Mouse (Mus musculus) ES-Bruce4 (cell line): ENCODE measurements at regions not wholly inside any gene's neighbourhood (a gene's known extent, or its start where the extent isn't known, plus 50 kb on each side); places are given as distances from the start of the nearest gene placed in this dataset.
A peak's percentile ranks its signal among the peaks of the same experiment; 100 is the strongest.

Source experiments
- H3K27ac ChIP-seq: 2 replicates; pipeline ENCODE4 v1.5.1; 2012; ENCODE audit warnings: low read length, inconsistent platforms; ENCODE audit not compliant: insufficient read depth
- H3K27me3 ChIP-seq: 2 replicates; pipeline ENCODE4 v1.6.1; 2012; ENCODE audit warnings: mild to moderate bottlenecking, low read length, inconsistent platforms; ENCODE audit not compliant: control insufficient read depth, poor library complexity, insufficient read depth, severe bottlenecking
- H3K36me3 ChIP-seq: 2 replicates; pipeline ENCODE4 v1.6.1; 2012; ENCODE audit warnings: inconsistent platforms, mild to moderate bottlenecking, low read length, moderate library complexity; ENCODE audit not compliant: control insufficient read depth, poor library complexity, insufficient read depth, severe bottlenecking
- H3K4me1 ChIP-seq: one replicate; pipeline ENCODE4 v1.8.1; 2011; ENCODE audit warnings: low read length; ENCODE audit not compliant: control insufficient read depth, insufficient read depth
- H3K4me3 ChIP-seq: 2 replicates; pipeline ENCODE4 v1.5.1; 2011; ENCODE audit warnings: low read depth, mild to moderate bottlenecking, low read length
- H3K9ac ChIP-seq: 2 replicates; pipeline ENCODE4 v1.6.1; 2012; ENCODE audit warnings: low read depth, mild to moderate bottlenecking, inconsistent platforms; ENCODE audit not compliant: poor library complexity, severe bottlenecking
- H3K9me3 ChIP-seq: replicated peaks from 2 replicates; pipeline ENCODE4 v1.6.1; 2012; ENCODE audit warnings: mild to moderate bottlenecking, low read length, inconsistent platforms; ENCODE audit not compliant: control insufficient read depth, poor library complexity, insufficient read depth, severe bottlenecking
- CTCF ChIP-seq: IDR thresholded peaks from one replicate; pipeline ENCODE4 v1.8.1; 2011; ENCODE audit warnings: low read depth, low read length
- EP300 ChIP-seq: IDR thresholded peaks from 2 replicates; pipeline ENCODE4 v1.6.1; 2011; ENCODE audit warnings: low read depth, low read length; ENCODE audit not compliant: insufficient read depth
- POLR2A ChIP-seq: IDR thresholded peaks from one replicate; pipeline ENCODE4 v1.8.1; 2011; ENCODE audit warnings: low read length; ENCODE audit not compliant: insufficient read depth

DNA sequence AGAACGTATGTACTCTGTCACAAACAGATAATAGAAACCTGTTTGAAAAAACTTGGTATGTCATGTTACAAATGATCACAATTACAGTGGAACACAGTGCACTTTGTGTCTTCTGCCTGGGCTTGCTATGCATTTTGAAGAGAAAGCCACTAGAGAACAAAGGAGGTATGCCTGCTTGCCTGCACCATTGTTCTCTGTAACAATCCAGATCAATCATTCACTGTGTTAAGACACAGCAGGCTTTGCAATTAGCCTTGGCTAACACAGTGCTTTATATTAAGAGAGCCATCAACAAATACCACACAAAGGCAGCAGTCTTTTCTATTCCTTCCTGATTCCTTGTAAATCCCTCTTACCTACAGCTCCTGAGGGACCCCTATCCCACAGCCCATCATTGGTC lies 417.1 kb upstream of the Pom121l12 start:
- no peak overlapping the region for H3K9ac ChIP-seq
- H3K27me3 ChIP-seq, result no peaks in the 10 kb centered on the region
- no peak overlapping the region for H3K4me3 ChIP-seq
- peak overlapping the region; percentile 36; the same call in 1 of the 2 replicates for H3K27ac ChIP-seq
- H3K36me3 ChIP-seq, result no peaks in the 10 kb centered on the region
- H3K9me3 ChIP-seq, result no peaks in the 10 kb centered on the region
- H3K4me1 ChIP-seq, result no peaks in the 10 kb centered on the region
- TF ChIP-seq CTCF (no peak), POLR2A (no peak), EP300 (no peak)

DNA sequence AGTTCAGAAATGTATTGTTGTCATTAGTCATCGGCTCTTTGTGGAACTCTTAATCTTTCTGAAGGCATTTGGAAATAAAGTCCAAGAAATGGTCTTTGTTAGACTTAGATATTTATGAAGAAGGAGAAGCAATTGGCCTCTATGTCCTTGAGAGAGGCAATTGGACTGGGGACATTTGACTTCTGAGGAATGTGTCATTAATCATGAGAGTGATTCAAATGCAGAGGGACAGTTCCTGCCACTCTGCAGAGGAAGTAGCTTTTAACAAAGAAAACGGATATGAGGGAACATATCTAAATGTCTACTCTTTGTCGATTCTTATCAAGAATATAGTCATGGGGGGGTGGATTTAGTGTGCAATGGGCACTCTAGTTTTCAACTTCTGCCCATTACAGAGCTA lies 416.6 kb upstream of the Pom121l12 start:
- H3K36me3 ChIP-seq, result no peaks in the 10 kb centered on the region
- no peaks in the 10 kb centered on the region for H3K27me3 ChIP-seq
- H3K9ac ChIP-seq, result no peak overlapping the region
- peak overlapping the region; percentile 36; the same call in 1 of the 2 replicates for H3K27ac ChIP-seq
- H3K4me1 ChIP-seq, result no peaks in the 10 kb centered on the region
- no peak overlapping the region for H3K4me3 ChIP-seq
- H3K9me3 ChIP-seq, result no peaks in the 10 kb centered on the region
- TF ChIP-seq POLR2A (no peak), CTCF (no peak), EP300 (no peak)

DNA sequence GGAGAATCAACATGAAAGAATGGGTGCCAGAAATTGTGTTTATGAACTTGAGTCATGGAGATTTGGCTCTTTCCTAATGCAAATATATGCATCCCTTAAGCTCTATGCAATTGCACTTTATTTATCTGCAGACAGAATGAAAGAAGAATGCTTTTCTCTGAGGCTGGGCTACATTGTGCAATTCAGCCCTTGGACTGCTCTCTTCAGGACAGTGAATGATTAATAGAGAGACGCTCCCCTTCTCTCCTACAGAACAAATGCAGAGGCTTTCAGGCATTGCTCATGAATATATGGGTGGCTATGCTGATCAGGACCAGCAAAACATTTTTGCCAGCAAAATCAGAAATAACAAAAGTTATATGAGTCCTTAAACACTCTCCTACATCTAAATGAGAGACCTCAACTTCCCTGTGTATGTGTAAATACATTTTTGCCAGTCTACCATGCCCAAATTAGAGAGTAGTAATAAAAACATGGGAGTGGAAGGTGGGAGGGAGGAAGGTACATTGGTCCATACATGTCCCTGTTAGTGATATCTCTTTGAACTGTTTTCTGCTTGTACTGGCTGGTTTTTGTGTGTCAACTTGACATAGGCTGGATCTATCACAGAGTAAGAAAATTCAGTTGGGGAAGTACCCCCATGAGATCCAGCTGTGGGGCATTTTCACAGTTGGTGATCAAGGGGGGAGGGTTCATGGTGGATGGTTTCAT lies 415.7 kb upstream of the Pom121l12 start:
- H3K36me3 ChIP-seq, result no peaks in the 10 kb centered on the region
- H3K4me3 ChIP-seq, result no peak overlapping the region
- no peak overlapping the region for H3K27ac ChIP-seq
- TF ChIP-seq POLR2A (no peak), EP300 (no peak), CTCF (no peak)
- H3K9me3 ChIP-seq, result no peaks in the 10 kb centered on the region
- no peak overlapping the region for H3K9ac ChIP-seq
- no peaks in the 10 kb centered on the region for H3K27me3 ChIP-seq
- no peaks in the 10 kb centered on the region for H3K4me1 ChIP-seq

DNA sequence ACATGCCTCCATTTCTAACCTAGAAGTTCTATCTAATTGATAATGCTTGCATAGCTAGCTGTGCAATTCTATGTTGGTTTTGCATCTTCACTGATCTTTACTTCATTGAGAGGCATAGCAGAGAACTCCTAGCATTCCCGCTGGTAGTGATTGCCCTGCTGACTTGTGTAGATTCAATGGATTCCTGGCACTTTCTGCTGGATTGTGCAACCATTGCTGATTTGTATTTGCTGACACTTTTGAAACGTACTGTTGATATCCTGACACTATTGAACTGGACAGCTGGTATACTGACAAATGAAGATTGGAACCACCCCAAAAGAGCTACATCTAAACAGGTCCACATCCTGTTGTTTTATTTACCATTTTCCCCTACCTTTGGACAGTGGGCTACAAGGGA lies 404.0 kb upstream of the Pom121l12 start:
- no peaks in the 10 kb centered on the region for H3K36me3 ChIP-seq
- H3K4me1 ChIP-seq, result no peaks in the 10 kb centered on the region
- no peaks in the 10 kb centered on the region for H3K27me3 ChIP-seq
- TF ChIP-seq POLR2A, result no peak
- TF ChIP-seq EP300, result no peak
- TF ChIP-seq CTCF, result no peak
- no peaks in the 10 kb centered on the region for H3K9me3 ChIP-seq
- H3K9ac ChIP-seq, result no peak overlapping the region
- no peak overlapping the region for H3K4me3 ChIP-seq
- H3K27ac ChIP-seq, result no peak overlapping the region
